Mouse (Mus musculus) cerebellum, adult (tissue): ENCODE measurements around the gene Pld2.

Source experiments
- ATAC-seq: cut with Nextera tagmentation; 2 replicates; pipeline ENCODE4 v1.9.2; 2017; ENCODE audit warnings: mild to moderate bottlenecking, moderate library complexity, mixed read lengths; ENCODE audit not compliant: insufficient number of reproducible peaks, low FRiP score, low TSS enrichment

The Pld2 gene

DNA sequence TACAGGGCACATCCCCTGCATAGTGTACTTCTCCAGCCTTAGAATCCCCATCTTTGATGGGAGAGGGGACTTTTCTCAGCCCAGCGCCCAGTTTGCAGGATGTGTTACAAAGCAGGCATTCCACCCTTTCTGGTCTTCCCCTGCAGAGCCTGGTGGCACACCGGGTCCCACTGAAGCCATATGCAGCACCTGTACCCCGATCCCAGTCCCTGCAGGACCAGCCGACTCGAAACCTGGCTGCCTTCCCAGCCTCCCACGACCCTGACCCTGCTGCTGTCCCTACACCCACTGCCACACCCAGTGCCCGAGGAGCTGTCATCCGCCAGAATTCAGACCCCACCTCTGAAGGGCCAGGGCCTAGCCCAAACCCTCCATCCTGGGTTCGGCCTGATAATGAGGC, 67.7 kb downstream of the Pld2 start:
- ATAC-seq: no peak
